In genomic region chr9:36933813-36934493, GRCm38 (mm10) we compare ENCODE assay signal across 8 mouse cellular contexts.
DNase-seq lines count a peak whose midpoint lies in the region; ATAC-seq and TF ChIP-seq lines count a peak whose summit lies in the region.
"Had no signal": no experiment of that assay in that cellular context is flagged by ENCODE, and none has a peak within 500 bp of the region (broad histone marks: within the 10 kb centered on the region; RNA-seq: fewer than 3 reads in every experiment).

No protein-coding gene starts in this region.

- intact Hi-C loops in left cerebral cortex, adult 2 months (cut with DNase I), result no loop called here

- H3K4me1 ChIP-seq in intestine, embryonic 14.5 days (replicated peaks; ENCODE audit: control insufficient read depth, insufficient read depth, low read length), result 0 out of 2 replicates have a peak, but pooled peaks cover 6% of the 10 kb centered on the region
- peaks cover 16% of the 10 kb centered on the region for H3K4me1 ChIP-seq in midbrain, embryonic 12.5 days
- H3K4me1 ChIP-seq in stomach, embryonic 14.5 days (ENCODE audit: control insufficient read depth, insufficient read depth, low read length), result 0 out of 2 replicates have a peak, but pooled peaks cover under 1% of the 10 kb centered on the region

- H3K4me3 ChIP-seq in intestine, embryonic 14.5 days (ENCODE audit: low read depth, low read length), result no peak overlapping the region
- no peak overlapping the region for H3K4me3 ChIP-seq in left cerebral cortex, adult 2 months
- no peak overlapping the region for H3K4me3 ChIP-seq in midbrain, embryonic 12.5 days
- no peak overlapping the region for H3K4me3 ChIP-seq in stomach, embryonic 14.5 days (ENCODE audit: low read depth, low read length)

- no peaks in the 10 kb centered on the region for H3K27me3 ChIP-seq in intestine, embryonic 14.5 days (replicated peaks; ENCODE audit: control insufficient read depth, insufficient read depth, low read length)
- no peaks in the 10 kb centered on the region for H3K27me3 ChIP-seq in midbrain, embryonic 12.5 days
- no peaks in the 10 kb centered on the region for H3K27me3 ChIP-seq in stomach, embryonic 14.5 days (ENCODE audit: control insufficient read depth, insufficient read depth, low read length)

- 0 out of 2 replicates have a peak, but pooled peaks cover 4% of the 10 kb centered on the region for H3K9me3 ChIP-seq in intestine, embryonic 14.5 days (ENCODE audit: control insufficient read depth, low read length)
- H3K9me3 ChIP-seq in midbrain, embryonic 12.5 days, result no peaks in the 10 kb centered on the region
- H3K9me3 ChIP-seq in stomach, embryonic 14.5 days (ENCODE audit: control insufficient read depth, low read depth, low read length), result no peaks in the 10 kb centered on the region

- no peak overlapping the region for H3K27ac ChIP-seq in intestine, embryonic 14.5 days (ENCODE audit: low read depth)
- peak overlapping the region; percentile 89 for H3K27ac ChIP-seq in left cerebral cortex, adult 2 months
- H3K27ac ChIP-seq in midbrain, embryonic 12.5 days (replicated peaks), result no peak overlapping the region; the same call in 1 of the 2 replicates
- H3K27ac ChIP-seq in stomach, embryonic 14.5 days (ENCODE audit: low read length), result no peak overlapping the region
- H3K27ac ChIP-seq: macrophage had no signal

- no peaks in the 10 kb centered on the region for H3K36me3 ChIP-seq in intestine, embryonic 14.5 days (ENCODE audit: control insufficient read depth, insufficient read depth, low read length)
- peaks cover 4% of the 10 kb centered on the region; the same call in 1 of the 2 replicates for H3K36me3 ChIP-seq in midbrain, embryonic 12.5 days
- H3K36me3 ChIP-seq in stomach, embryonic 14.5 days (ENCODE audit: control insufficient read depth, insufficient read depth, low read length), result no peaks in the 10 kb centered on the region

- WGBS in intestine, embryonic 14.5 days, result 45% methylated on average over 16 of the region's 16 CpGs
- WGBS in midbrain, embryonic 12.5 days, result 38% methylated on average over 16 of the region's 16 CpGs
- WGBS in stomach, embryonic 14.5 days, result 42% methylated on average over 16 of the region's 16 CpGs

- TF ChIP-seq CTCF in left cerebral cortex, adult 2 months (IDR thresholded peaks at IDR 0.05), result peak; percentile 79

- H3K4me2 ChIP-seq in intestine, embryonic 14.5 days (ENCODE audit: low read length), result no peak overlapping the region
- H3K4me2 ChIP-seq in midbrain, embryonic 12.5 days (replicated peaks), result peak overlapping the region; percentile 21; the same call in 1 of the 2 replicates
- H3K4me2 ChIP-seq in stomach, embryonic 14.5 days (replicated peaks; ENCODE audit: low read depth, low read length), result no peak overlapping the region

- no peak overlapping the region for H3K9ac ChIP-seq in intestine, embryonic 14.5 days (ENCODE audit: low read length)
- H3K9ac ChIP-seq in midbrain, embryonic 12.5 days (replicated peaks), result no peak overlapping the region
- H3K9ac ChIP-seq in stomach, embryonic 14.5 days (replicated peaks; ENCODE audit: low read depth, low read length), result no peak overlapping the region

- 0 out of 2 replicates have a peak, but pooled peaks have one; percentile 29 for ATAC-seq in common myeloid progenitor, adult 5-6 weeks (replicated peaks; ENCODE audit: low read depth, poor library complexity, severe bottlenecking)
- no peak for ATAC-seq in intestine, embryonic 14.5 days (replicated peaks; ENCODE audit: low FRiP score, low TSS enrichment, low read depth)
- ATAC-seq in midbrain, embryonic 12.5 days (ENCODE audit: low FRiP score, low read depth), result peak; percentile 79; the same call in 1 of the 2 replicates
- peak; percentile 61; the same call in 1 of the 2 replicates for ATAC-seq in stomach, embryonic 14.5 days (ENCODE audit: insufficient number of reproducible peaks, insufficient read depth, low FRiP score, low read depth)

- peak; percentile 83 for DNase-seq in adrenal gland, postnatal 14 days
- DNase-seq in gastrocnemius, adult 8-10 months (ENCODE audit: low spot score in 2 of 2), result peak; percentile 22 to 29
- DNase-seq in intestine, embryonic 14.5 days (ENCODE audit: low spot score), result peak; percentile 81
- peak; percentile 67 to 75 for DNase-seq in left cerebral cortex, adult 2 months (ENCODE audit: extremely low spot score in 1 of 2, low spot score in 2 of 2)

Comparison
In these comparisons a context has a peak if more than half of its experiments do, and no peak if none do; other contexts are left out.
1. DNase-seq: peak in every context shown above with its lines; median percentile 83 in adrenal gland, postnatal 14 days; 81 in intestine, embryonic 14.5 days; 71 in left cerebral cortex, adult 2 months; 26 in gastrocnemius, adult 8-10 months.